Mouse (Mus musculus) kidney, postnatal 0 days (tissue): ENCODE results near the gene Foxa1. TPM values are rescaled to one million over a fixed set of nuclear protein-coding genes. Genes with fewer than 3 reads are reported as not detected.
A peak's percentile ranks its signal among the peaks of the same experiment; 100 is the strongest.

Experiments
- ATAC-seq: fragments of 200-750 bp; cut with Nextera tagmentation; replicated peaks from 2 replicates; pipeline ENCODE4 v1.8.0; 2017; ENCODE audit warnings: low read depth, moderate number of reproducible peaks, moderate TSS enrichment, moderate library complexity; ENCODE audit not compliant: low FRiP score
- DNase-seq: peaks from one replicate; pipeline ENCODE4 v3.0.0-alpha.2; 2016; ENCODE audit warnings: low spot score
- H3K27ac ChIP-seq: fragments of 300-500 bp; sonication (generic); 2 replicates; pipeline ENCODE4 v1.5.1; 2014; ENCODE audit warnings: mild to moderate bottlenecking
- H3K27me3 ChIP-seq: fragments of 300-500 bp; sonication (generic); 2 replicates; pipeline ENCODE4 v1.6.1; 2014; ENCODE audit warnings: low read length, mixed read lengths; ENCODE audit not compliant: insufficient read depth
- H3K36me3 ChIP-seq: fragments of 300-500 bp; sonication (generic); 2 replicates; pipeline ENCODE4 v1.6.1; 2014; ENCODE audit warnings: low read length, mixed read lengths; ENCODE audit not compliant: insufficient read depth
- H3K4me1 ChIP-seq: fragments of 300-500 bp; sonication (generic); replicated peaks from 2 replicates; pipeline ENCODE4 v1.6.1; 2014; ENCODE audit warnings: antibody characterized with exemption, low read length, mixed read lengths; ENCODE audit not compliant: insufficient read depth
- H3K4me2 ChIP-seq: fragments of 300-500 bp; sonication (generic); 2 replicates; pipeline ENCODE4 v1.6.1; 2014; ENCODE audit warnings: mild to moderate bottlenecking, low read length, moderate library complexity, mixed read lengths
- H3K4me3 ChIP-seq: fragments of 300-500 bp; sonication (generic); replicated peaks from 2 replicates; pipeline ENCODE4 v1.5.1; 2014; ENCODE audit warnings: low read depth, low read length
- H3K9ac ChIP-seq: fragments of 300-500 bp; sonication (generic); 2 replicates; pipeline ENCODE4 v1.6.1; 2014; ENCODE audit warnings: low read depth, low read length
- H3K9me3 ChIP-seq: fragments of 300-500 bp; sonication (generic); replicated peaks from 2 replicates; pipeline ENCODE4 v1.6.1; 2016; ENCODE audit warnings: low read length, inconsistent platforms, mixed read lengths
- CTCF ChIP-seq: IDR thresholded peaks from 2 replicates; pipeline ENCODE4 v1.5.1; 2016; ENCODE audit warnings: antibody characterized with exemption, low read depth, mild to moderate bottlenecking, moderate library complexity
- WGBS: fragments of 180-500 bp; shearing (Covaris S2); extraction: QIAGEN DNeasy Blood & Tissue Kit; methylation state at CpG from one replicate; pipeline ENCODE4 v1.1.7; 2014; 5-methylcytosine and 5-hydroxymethylcytosine counted together
- polyA plus RNA-seq: library from polyadenylated mRNA; unstranded; fragments of >200 nt; fragmentation: Nextera tagmentation; extraction: Ambion mirVana; gene quantifications from 2 replicates; pipeline ENCODE4 v1.2.1, GENCODE M21; 2015

Gene Foxa1
- polyA plus RNA-seq, 1 experiment from 2014 or later: 1.7 TPM

DNA sequence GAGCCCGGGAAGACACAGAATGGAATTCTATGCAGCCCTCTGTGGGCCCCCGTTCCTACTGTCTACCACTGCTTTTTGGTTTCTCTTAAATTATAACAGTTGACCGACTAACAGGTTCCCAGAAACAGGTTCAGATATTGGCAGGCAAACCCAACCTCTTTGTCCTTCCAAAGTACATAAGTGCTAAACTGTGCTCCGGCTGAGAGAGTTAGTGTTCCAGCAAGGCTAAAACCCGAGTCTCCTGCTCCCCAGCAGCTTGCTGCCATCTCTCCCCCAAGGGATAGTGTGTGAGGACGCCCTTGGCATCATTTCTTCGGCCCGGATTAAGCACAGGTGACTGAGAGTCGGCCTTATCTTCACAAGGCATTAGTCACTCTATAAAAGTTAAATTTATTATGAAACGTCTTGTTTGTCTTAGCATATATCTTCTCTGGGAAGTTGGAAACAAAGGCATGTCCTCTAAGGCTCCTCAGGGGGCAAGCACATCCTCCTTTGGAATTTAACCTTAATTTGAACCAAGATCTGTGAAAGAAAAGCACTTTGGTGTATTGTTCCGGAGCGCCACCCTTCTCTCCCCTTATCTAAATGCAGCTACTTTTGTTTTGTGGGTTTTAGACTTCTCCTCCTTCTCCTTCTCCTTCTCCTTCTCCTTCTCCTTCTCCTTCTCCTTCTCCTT is 30.9 kb downstream of the Foxa1 start:
- WGBS: 48% methylated on average over 12 of the region's 12 CpGs
- Histone ChIP-seq H3K27me3 (no peaks in the 10 kb centered on the region), H3K4me3 (no peak overlapping the region), H3K4me1 (no peaks in the 10 kb centered on the region), H3K9me3 (no peaks in the 10 kb centered on the region), H3K36me3 (no peaks in the 10 kb centered on the region), H3K4me2 (no peak overlapping the region), H3K9ac (no peak overlapping the region), H3K27ac (no peak overlapping the region)
- ATAC-seq: no peak
- no peak for TF ChIP-seq CTCF
- DNase-seq: no peak

DNA sequence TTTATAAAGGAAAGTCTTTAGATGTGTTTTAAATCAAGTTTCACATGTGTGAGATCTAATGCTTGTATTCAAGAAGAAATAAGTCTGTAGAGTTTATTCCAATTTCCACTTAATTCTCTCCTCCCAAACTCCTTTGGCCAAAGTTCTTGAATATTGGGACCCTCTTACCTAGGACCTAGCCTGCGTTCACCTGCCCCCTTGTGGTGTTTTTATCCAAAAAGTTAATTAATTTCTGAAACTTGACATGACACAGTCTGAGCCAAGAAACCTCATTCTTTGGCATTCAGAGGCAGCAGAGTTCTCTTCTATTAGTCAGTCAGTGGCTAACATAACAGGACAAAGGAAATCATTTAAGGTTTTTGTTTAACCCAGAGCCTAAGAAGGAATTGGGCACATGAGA is 32.2 kb downstream of the Foxa1 start:
- ATAC-seq (no peak), DNase-seq (no peak)
- H3K36me3 ChIP-seq: no peaks in the 10 kb centered on the region
- no peaks in the 10 kb centered on the region for H3K4me1 ChIP-seq
- H3K4me2 ChIP-seq: no peak overlapping the region
- H3K9ac ChIP-seq: no peak overlapping the region
- no peak overlapping the region for H3K4me3 ChIP-seq
- no peak overlapping the region for H3K27ac ChIP-seq
- no peaks in the 10 kb centered on the region for H3K27me3 ChIP-seq
- peak; percentile 32; the same call in 1 of the 2 replicates for TF ChIP-seq CTCF
- H3K9me3 ChIP-seq: no peaks in the 10 kb centered on the region
- 71% methylated on average over 1 of the region's 1 CpGs for WGBS

DNA sequence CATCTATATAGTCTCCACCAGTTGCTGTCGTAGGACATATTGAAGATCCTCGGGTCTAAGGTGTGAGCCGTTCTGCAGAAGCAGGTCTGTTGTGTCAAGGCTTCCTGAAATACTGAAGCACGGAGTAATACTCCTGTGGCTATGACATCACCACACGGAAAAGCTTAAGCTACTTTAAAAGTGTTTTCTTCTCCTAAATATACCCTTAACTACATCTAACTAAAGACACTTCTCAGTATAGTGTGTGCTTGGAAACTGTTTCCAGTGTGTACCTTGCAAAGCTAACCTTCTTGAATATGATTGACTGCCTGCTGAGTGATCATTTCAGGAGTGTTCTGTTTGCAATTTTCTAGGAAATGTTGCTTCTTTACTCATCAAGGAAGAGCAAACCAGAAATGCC is 35.2 kb downstream of the Foxa1 start:
- no peak overlapping the region for H3K4me3 ChIP-seq
- H3K9ac ChIP-seq: no peak overlapping the region
- no peak overlapping the region for H3K27ac ChIP-seq
- DNase-seq (no peak), ATAC-seq (no peak)
- no peaks in the 10 kb centered on the region for H3K27me3 ChIP-seq
- H3K4me2 ChIP-seq: no peak overlapping the region
- no peaks in the 10 kb centered on the region for H3K4me1 ChIP-seq
- WGBS: 89% methylated on average over 5 of the region's 5 CpGs
- no peaks in the 10 kb centered on the region for H3K9me3 ChIP-seq
- H3K36me3 ChIP-seq: no peaks in the 10 kb centered on the region
- no peak for TF ChIP-seq CTCF

DNA sequence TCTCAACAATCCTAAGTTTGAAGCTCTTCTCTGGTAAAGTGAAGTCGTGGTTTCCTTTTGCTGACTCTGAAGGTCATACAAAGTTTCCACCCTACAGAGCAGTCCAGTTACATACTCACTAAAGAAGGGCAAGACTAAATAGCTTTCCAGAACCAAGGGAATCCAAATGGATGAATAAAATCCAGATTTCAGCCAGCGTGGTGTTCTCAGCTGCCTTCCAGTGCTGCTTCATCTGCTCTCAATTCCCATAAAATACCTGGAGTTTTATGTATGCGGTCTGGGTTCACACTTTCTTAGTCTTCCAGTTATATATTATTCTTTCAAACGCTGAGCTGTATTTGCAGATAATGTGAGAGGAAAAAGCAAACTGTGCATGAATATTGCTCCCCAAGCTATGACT is 35.6 kb downstream of the Foxa1 start:
- DNase-seq (no peak), ATAC-seq (no peak)
- Histone ChIP-seq H3K4me1 (no peaks in the 10 kb centered on the region), H3K36me3 (no peaks in the 10 kb centered on the region), H3K9ac (no peak overlapping the region), H3K27ac (no peak overlapping the region), H3K27me3 (no peaks in the 10 kb centered on the region), H3K4me2 (no peak overlapping the region), H3K9me3 (no peaks in the 10 kb centered on the region), H3K4me3 (no peak overlapping the region)
- TF ChIP-seq CTCF: no peak
- 81% methylated on average over 4 of the region's 4 CpGs for WGBS

DNA sequence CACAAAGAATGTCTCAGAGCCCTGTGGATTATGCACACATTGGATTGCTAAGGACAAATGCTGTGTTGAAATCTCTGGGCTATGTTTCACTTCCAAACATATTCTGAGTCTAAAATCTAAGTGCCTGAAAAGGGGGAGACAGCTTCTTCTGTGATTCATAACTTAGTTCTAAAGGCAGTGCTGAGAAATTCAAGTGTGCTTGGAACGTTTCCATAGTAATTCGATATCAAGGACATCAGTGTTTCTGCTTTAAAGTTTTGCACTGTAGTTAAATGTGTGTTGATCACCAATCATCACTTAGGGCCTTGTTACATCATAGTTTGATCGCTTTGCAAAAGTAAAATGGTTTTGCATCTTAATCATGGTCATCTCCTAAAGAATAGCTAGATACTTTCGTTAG is 37.0 kb downstream of the Foxa1 start:
- TF ChIP-seq CTCF: no peak
- Histone ChIP-seq H3K9ac (no peak overlapping the region), H3K4me2 (no peak overlapping the region), H3K9me3 (no peaks in the 10 kb centered on the region), H3K36me3 (no peaks in the 10 kb centered on the region), H3K4me3 (no peak overlapping the region), H3K27ac (no peak overlapping the region), H3K27me3 (no peaks in the 10 kb centered on the region), H3K4me1 (no peaks in the 10 kb centered on the region)
- 52% methylated on average over 4 of the region's 4 CpGs for WGBS
- DNase-seq: peak; percentile 33
- no peak for ATAC-seq

DNA sequence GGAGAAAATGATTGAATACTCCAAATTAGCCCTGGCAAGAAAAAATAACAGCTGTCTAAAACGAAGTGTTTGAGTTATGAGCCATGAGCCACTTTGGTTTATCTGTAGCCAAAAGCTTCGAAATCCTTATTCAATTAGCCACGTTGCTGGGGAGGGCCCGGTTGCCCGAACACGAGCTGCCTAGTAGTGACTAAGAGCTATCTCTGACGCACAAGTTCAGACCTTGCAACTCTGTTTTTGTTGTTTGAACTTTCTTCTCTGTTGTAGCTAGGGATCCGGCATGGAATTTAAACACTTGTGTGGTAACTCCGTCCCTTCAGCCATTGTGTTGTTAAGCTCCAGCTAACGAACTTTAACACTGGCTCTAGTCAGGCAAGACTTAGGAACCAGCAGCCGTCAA is 37.8 kb downstream of the Foxa1 start:
- no peaks in the 10 kb centered on the region for H3K36me3 ChIP-seq
- no peaks in the 10 kb centered on the region for H3K4me1 ChIP-seq
- no peak for ATAC-seq
- H3K9me3 ChIP-seq: no peaks in the 10 kb centered on the region
- no peak overlapping the region for H3K4me2 ChIP-seq
- WGBS: 40% methylated on average over 11 of the region's 11 CpGs
- no peak overlapping the region for H3K4me3 ChIP-seq
- DNase-seq: peak; percentile 24
- no peak for TF ChIP-seq CTCF
- H3K27ac ChIP-seq: no peak overlapping the region
- H3K9ac ChIP-seq: no peak overlapping the region
- no peaks in the 10 kb centered on the region for H3K27me3 ChIP-seq

DNA sequence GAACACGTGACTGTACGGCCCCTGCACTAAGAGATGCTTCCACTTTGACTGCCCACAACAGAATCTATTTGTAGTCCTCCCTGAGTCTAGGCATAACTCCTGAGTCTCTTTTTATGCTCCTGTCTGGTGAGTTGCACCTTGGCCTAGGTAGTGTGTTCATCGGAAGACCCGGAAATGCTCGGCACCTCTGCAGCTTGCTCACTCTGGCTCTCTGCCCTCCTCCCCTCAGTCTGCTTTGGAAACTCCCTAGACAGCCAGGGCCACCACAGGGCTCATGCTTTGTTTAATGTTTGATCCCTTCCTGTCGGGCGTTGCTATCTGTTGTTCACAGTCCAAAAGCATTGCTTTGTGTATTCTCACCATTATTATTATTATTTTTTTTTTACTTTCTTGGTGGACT is 41.4 kb downstream of the Foxa1 start:
- Histone ChIP-seq H3K27me3 (no peaks in the 10 kb centered on the region), H3K36me3 (no peaks in the 10 kb centered on the region), H3K4me2 (no peak overlapping the region), H3K4me3 (no peak overlapping the region), H3K27ac (no peak overlapping the region), H3K9me3 (no peaks in the 10 kb centered on the region), H3K9ac (no peak overlapping the region), H3K4me1 (no peaks in the 10 kb centered on the region)
- WGBS: 64% methylated on average over 7 of the region's 7 CpGs
- ATAC-seq: no peak
- no peak for DNase-seq
- TF ChIP-seq CTCF: no peak
